Mouse (Mus musculus) left cerebral cortex, adult 8-10 months (tissue): ENCODE measurements at regions not wholly inside any gene's neighbourhood (a gene's known extent, or its start where the extent isn't known, plus 50 kb on each side); places are given as distances from the start of the nearest gene placed in this dataset.
"Not testable (repeated sequence)": the region's sequence is repeated elsewhere in the genome, so short reads cannot be mapped to it uniquely, and the experiment has no call there.

Experiments used
- DNase-seq, 2 experiments: peaks; one replicate each; pipeline ENCODE4 v3.0.0; 2022; ENCODE audit warnings: low spot score in 2 of 2

- DNase-seq: peak; percentile 71 to 95
Observed at GRCm38 (mm10) chr7:64032921-64033354, 94.2 kb upstream of the Klf13 start.

GRCm38 (mm10) chr7:64030650-64031049 is 91.9 kb upstream of the Klf13 start:
- no peak for DNase-seq

DNA sequence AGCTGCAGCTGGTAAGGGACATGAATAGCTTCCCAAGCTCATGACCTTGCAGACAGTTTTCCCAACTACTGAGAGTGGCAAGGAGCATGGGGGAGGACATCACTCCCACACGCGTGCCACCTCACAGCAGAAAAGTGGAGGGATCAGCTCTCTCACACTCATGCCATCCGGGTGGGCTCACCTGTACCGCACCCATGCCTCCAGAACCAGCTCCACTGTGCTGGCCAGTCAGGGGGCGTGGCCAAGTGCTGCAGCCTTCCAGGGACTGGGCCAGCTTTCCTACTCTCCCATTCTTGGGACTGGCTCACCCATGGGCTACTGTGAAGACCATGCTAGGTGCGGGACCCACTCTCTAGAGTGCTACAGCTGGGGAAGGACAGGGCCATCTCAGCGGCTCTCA is 88.4 kb upstream of the Klf13 start:
- no peak for DNase-seq

DNA sequence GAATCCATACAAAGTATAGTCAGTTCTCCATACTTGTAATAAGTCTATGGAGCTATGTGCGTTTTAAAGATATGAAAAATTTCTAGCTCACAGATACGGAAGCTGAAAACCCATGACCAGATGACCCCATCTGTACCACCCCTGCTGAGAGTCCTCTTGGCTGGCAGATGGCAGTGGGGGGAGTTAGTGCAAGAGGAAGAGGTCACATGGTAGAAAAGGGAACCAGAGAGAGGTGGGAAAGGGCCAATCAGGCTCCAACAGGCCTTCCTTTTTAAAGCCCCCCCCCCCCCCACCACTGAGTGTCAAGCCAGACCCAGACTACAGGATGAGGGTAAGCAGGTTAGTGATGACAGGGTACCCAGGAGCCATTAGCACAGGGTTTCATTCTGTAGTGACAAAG is 86.4 kb upstream of the Klf13 start:
- DNase-seq: no peak

DNA sequence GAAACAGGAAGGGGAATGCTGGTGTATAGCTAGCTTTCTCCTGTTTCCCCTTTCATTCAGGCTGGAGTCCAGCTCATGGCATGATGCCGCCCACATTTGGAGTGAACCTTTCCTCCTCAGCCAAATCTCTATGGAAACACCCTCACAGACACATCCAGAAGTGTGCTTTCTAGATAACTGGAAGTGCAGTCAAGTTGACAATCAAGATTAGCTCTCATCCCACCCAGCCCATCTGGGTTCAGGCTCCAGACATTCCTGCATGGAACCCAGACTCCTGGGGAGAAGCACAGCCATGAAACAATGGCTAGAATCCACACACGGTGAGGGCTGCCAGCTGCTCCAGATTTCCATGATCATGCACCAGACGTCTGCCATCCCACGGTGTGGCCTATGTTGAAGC is 85.5 kb upstream of the Klf13 start:
- DNase-seq: peak in 1 of 2 experiments; percentile 77

GRCm38 (mm10) chr7:64022711-64023468 is 84.2 kb upstream of the Klf13 start:
- no peak for DNase-seq

GRCm38 (mm10) chr7:64021241-64022108 is 82.8 kb upstream of the Klf13 start:
- DNase-seq: peak in 1 of 2 experiments; percentile 71

DNA sequence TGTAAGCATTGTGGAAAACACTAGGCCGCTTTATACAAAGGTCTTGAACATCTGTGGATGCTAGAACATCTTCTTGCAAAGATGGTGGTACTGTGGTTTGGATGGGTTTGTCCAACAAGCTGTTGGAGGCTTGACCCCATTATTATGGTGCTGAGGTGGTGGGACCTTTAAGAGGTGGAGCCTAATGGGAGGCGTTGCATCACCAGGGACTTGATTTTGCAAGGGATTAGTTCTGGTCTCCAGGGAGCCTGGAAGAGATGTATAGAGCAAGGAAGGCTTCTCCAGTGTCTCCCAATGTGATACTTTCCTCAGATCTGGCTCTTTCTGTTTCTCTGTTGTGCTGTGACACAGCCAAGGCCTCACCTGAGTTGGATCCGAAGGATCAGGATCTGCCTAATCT is 79.4 kb upstream of the Klf13 start:
- no peak for DNase-seq

DNA sequence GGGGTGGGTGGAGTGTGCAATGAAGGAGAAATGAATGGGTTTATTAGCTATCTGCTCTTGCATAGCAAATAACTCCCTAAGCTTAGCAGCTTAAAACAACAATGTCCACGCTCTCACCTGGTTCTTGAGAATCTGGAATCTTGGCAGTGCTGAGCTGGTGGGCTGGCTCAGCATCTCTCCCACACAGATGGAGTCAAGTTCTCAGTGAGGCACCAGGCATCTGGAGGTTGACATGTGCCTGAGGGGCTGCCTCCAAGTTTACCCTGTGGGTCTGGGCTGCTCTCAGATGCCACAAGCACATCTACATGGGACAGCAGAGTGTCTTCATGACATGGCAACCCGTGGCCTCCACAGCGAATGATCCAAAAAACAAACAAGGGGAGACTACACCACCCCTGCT is 78.2 kb upstream of the Klf13 start:
- DNase-seq: no peak

GRCm38 (mm10) chr7:64015136-64015535 is 76.4 kb upstream of the Klf13 start:
- not testable (repeated sequence) for DNase-seq

GRCm38 (mm10) chr7:64014227-64014626 is 75.5 kb upstream of the Klf13 start:
- DNase-seq: no peak

GRCm38 (mm10) chr7:64013023-64013547 is 74.4 kb upstream of the Klf13 start:
- DNase-seq: no peak

DNA sequence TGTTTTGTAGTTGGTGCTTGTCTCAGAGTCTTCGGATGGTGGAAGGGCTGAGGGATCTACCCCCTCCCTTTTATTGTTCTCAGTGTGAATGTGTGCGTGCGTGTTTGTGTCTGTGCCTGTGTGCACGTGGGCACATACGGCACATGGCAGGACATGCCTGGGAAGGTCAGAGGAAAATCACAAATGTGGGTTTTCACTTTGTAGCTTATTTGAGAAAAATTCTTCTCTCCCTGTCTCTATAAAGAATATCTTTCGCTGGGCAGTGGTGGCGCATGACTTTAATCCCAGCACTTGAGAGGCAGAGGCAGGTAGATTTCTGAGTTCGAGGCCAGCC is 73.5 kb upstream of the Klf13 start:
- DNase-seq: no peak

GRCm38 (mm10) chr7:64011563-64012267 is 73.0 kb upstream of the Klf13 start:
- DNase-seq: no peak

DNA sequence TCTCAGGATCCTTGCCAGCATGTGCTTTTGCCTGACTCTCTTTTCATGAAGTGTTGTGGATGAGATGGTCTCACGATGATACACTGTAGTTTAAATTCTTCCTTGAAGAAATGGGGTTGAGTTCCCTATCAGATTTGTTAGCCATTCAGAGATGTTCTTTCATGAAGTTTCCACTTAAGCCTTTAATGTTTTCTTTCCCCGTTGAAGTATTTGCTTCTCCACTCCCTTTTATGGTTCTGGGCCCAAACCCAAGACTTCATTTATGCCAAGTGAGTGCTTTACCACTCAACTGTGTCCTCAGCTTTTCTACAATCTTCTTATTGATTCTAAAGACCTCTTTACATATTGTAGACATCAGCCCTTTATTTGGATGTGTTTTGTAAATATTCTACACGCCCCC is 71.9 kb upstream of the Klf13 start:
- no peak for DNase-seq

DNA sequence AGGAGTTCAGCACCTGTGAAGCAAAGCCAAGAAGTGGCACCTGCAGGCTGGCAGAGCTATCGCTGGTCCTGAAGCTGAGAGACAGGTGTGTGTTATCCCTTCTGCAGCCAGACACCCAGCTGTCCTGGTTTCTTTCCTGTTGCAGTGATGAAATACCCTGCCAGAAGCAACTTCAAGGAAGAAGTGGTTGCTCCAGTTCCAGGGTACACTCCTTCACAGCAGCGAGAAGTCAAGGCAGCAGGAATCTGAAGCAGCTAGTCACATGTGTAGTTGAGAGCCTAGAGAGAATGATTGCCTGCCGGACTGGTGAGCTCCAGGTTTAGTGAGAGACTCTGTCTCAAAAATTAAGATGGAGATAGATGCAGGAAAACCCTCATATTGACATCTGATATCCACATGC is 69.1 kb upstream of the Klf13 start:
- DNase-seq: no peak

- DNase-seq: no peak
Observed at GRCm38 (mm10) chr7:64006935-64007334, 68.2 kb upstream of the Klf13 start.

- DNase-seq: no peak
Observed at GRCm38 (mm10) chr7:64005765-64006164, 67.0 kb upstream of the Klf13 start.

DNA sequence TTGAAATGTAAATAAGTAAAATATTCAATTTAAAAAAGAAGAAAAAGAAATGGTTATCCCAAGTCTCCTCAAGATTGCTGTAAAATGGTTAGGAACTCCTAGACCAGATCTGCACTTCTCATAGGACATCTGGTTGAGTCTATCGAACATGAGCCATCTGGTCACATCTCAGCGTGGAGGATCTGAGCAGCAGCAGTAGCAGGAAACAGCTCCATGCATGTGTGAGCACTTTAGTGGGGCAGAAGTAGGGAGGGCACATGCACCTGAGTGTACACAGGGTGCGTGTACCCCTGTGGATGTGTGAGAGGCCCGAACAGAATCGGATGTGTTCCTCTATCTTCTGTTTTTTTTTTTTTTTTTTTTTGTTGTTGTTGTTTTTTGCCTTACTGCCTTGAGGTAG is 65.2 kb upstream of the Klf13 start:
- peak in 1 of 2 experiments; percentile 24 for DNase-seq

DNA sequence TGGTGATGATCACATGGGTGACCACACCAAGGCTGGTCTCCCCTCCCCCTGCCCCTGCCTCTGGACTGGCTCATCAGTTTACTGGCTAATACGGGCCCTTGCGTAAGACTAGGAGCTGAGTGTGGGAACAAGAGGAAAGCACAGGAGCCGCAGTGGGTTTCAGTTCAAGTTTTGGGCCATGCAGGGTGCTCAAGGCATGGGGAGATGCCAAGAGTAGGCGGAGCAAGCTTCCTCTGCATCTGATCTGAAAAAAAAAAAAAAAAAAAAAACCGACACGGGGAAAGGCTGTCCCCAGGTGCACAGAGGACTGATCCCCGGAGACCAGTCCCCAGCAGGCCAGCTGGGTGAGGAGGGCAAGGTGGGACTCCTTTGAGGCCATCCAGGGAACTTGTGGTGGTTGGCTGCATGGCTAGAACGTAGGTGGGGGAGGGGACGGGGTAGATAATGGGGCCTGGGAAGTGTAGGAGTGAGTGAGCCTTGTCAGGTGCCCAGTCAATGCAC is 62.9 kb upstream of the Klf13 start:
- DNase-seq: no peak
